Mouse (Mus musculus) G1E (cell line): ENCODE measurements around the gene Btbd9. TPM values are rescaled to one million over a fixed set of nuclear protein-coding genes. Genes with fewer than 3 reads are reported as not detected.

Experiments used
- ATAC-seq: 2 replicates; pipeline ENCODE4 v1.8.0; 2016; ENCODE audit warnings: mild to moderate bottlenecking; ENCODE audit not compliant: insufficient number of reproducible peaks, poor library complexity, low FRiP score, severe bottlenecking; ENCODE audit errors: extremely low read depth
- DNase-seq: peaks from one replicate; pipeline ENCODE4 v3.0.0; 2012; ENCODE audit warnings: low spot score
- H3K27me3 ChIP-seq: 2 replicates; pipeline ENCODE4 v1.6.1; 2012; ENCODE audit warnings: mild to moderate bottlenecking, low read length, inconsistent platforms; ENCODE audit not compliant: insufficient read depth
- H3K36me3 ChIP-seq: replicated peaks from 2 replicates; pipeline ENCODE3; 2012; ENCODE audit warnings: mild to moderate bottlenecking, inconsistent platforms
- H3K4me1 ChIP-seq: 2 replicates; pipeline ENCODE4 v1.6.1; 2012; ENCODE audit warnings: low read depth, low read length, inconsistent platforms, mixed read lengths; ENCODE audit not compliant: insufficient read depth
- H3K4me3 ChIP-seq: 2 replicates; pipeline ENCODE4 v1.5.1; 2012; ENCODE audit warnings: low read depth, mild to moderate bottlenecking, inconsistent platforms, low read length, moderate library complexity, mixed read lengths
- H3K9me3 ChIP-seq: replicated peaks from 2 replicates; pipeline ENCODE4 v1.6.1; 2012; ENCODE audit warnings: inconsistent platforms
- CTCF ChIP-seq: IDR thresholded peaks from 2 replicates; pipeline ENCODE4 v1.5.1; 2012; ENCODE audit warnings: low read depth, low read length, inconsistent platforms, mixed read lengths
- GATA1 ChIP-seq: IDR thresholded peaks from 2 replicates; pipeline ENCODE4 v1.6.1; 2012; ENCODE audit warnings: borderline replicate concordance, low read length, inconsistent platforms, mixed read lengths
- GATA2 ChIP-seq: IDR thresholded peaks from 2 replicates; pipeline ENCODE4 v1.6.1; 2012; ENCODE audit warnings: low read depth, low read length, inconsistent platforms, borderline replicate concordance
- POLR2AphosphoS5 ChIP-seq: IDR thresholded peaks from 2 replicates; pipeline ENCODE4 v1.6.1; 2012; ENCODE audit warnings: low read depth, low read length, inconsistent platforms; ENCODE audit not compliant: insufficient replicate concordance
- TAL1 ChIP-seq: conservative IDR thresholded peaks from 2 replicates; pipeline ENCODE4 v1.6.1; 2012; ENCODE audit warnings: low read depth, low read length, inconsistent platforms, mixed read lengths
- polyA plus RNA-seq: library from polyadenylated mRNA; stranded (reverse); fragments of >175 nt; gene quantifications from 2 replicates; pipeline ENCODE4 v1.2.3, GENCODE M21; 2012
- total RNA-seq, 2 experiments: library from RNA; stranded (forward) in 1 of 2; stranded (reverse) in 1 of 2; fragments of 200-1000 nt in 1 of 2; fragments of >200 nt in 1 of 2; fragmentation: Nextera tagmentation in 1 of 2; gene quantifications; 2 replicates each; pipeline ENCODE4 v1.2.3; 2014 to 2017

The Btbd9 gene
- total and polyA plus RNA-seq, 3 experiments, result 33.6 to 68.4 (median 57.5) TPM

DNA sequence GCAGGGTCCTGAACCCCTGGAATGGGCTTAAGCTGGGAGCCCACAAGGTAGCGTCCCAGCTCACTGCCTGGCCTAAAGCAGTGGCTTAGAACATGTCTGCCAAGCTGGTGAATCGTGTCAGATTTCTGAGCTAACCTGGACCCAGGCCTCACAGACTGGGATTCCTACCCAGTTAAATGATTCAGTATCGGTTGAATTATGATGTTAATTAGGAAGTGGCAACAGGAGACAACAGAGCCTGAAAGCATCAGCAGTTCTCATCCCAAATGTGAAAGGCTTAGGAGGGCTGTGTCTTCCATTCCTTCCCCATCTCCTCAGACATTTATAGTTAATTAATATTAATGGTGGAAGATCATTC is 314.3 kb downstream of the Btbd9 start:
- H3K27me3 ChIP-seq, result no peaks in the 10 kb centered on the region
- H3K9me3 ChIP-seq, result no peaks in the 10 kb centered on the region
- no peak overlapping the region for H3K4me3 ChIP-seq
- H3K36me3 ChIP-seq, result peaks cover 23% of the 10 kb centered on the region
- DNase-seq (no peak), ATAC-seq (no peak)
- TF ChIP-seq POLR2AphosphoS5 (no peak), TAL1 (no peak), GATA2 (no peak), GATA1 (no peak), CTCF (no peak)
- no peaks in the 10 kb centered on the region for H3K4me1 ChIP-seq

DNA sequence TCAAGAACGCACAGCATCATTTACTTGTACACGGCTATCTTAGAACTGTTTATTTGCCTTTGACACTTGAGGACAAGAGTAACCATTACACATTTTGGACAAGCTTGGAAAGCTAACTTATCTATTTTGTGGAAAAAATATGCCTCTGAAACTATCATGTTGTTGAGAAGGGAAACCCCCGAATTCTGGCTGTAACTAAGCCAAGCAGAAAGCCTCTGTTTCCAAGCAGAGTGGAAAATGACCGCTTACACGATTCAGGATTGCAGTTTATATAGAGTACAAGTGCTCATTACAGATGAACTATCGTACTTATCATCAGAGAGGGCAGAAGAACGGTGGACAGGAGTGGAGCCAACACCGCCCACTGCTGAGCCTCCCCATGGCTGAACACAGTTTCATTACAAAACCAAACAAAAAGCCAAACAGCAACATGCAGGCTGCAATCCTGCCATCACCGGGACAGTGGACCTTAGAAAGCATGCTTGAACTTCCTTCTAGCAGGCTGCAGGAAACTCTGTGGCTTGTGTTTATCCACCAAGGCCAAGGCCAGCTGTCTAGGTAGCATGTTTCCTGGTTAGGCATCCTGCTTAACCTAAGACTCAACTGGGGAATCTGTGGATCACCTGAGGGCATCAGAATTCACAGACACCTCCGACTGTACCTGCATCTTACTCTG is 314.8 kb downstream of the Btbd9 start:
- TF ChIP-seq CTCF, result no peak
- no peak for TF ChIP-seq GATA1
- TF ChIP-seq GATA2, result no peak
- TF ChIP-seq TAL1, result no peak
- TF ChIP-seq POLR2AphosphoS5, result no peak
- Histone ChIP-seq H3K9me3 (no peaks in the 10 kb centered on the region), H3K27me3 (no peaks in the 10 kb centered on the region), H3K36me3 (peaks cover 21% of the 10 kb centered on the region), H3K4me1 (no peaks in the 10 kb centered on the region), H3K4me3 (no peak overlapping the region)
- no peak for DNase-seq
- no peak for ATAC-seq

DNA sequence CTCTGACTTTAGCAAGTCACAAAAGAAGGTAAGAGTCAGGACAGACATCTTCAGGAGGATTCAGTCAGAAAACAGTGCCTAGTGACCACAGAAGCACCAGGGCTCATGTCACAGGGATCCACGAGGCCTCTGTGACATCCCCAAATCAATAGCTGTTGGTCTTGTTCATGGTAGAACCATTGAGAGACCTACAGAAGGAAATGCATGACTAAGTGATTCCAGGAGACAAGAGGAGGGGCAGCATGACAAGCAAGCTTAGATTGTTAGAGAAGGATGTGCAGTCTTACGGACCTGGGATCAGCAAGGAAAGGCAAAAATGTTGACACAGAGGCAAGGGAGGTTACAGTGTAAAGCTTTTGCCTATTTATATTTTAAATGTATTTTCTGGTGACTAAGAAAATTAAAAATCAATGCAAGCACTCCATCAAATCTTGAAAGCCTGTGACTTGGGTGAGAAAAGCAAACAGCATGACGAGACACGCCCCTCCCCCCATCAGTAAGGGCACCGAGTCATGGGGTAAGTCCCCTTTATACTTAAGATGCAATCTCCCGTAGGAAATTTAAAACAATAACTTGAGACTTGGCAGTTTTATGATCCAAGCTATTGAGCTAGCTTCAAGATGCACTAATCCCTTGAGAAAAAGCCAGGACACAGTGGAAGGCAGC is 315.5 kb downstream of the Btbd9 start:
- TF ChIP-seq CTCF (no peak), GATA2 (no peak), GATA1 (no peak), POLR2AphosphoS5 (no peak), TAL1 (no peak)
- DNase-seq (no peak), ATAC-seq (no peak)
- Histone ChIP-seq H3K4me1 (no peaks in the 10 kb centered on the region), H3K4me3 (no peak overlapping the region), H3K27me3 (no peaks in the 10 kb centered on the region), H3K9me3 (no peaks in the 10 kb centered on the region), H3K36me3 (peaks cover 24% of the 10 kb centered on the region)

DNA sequence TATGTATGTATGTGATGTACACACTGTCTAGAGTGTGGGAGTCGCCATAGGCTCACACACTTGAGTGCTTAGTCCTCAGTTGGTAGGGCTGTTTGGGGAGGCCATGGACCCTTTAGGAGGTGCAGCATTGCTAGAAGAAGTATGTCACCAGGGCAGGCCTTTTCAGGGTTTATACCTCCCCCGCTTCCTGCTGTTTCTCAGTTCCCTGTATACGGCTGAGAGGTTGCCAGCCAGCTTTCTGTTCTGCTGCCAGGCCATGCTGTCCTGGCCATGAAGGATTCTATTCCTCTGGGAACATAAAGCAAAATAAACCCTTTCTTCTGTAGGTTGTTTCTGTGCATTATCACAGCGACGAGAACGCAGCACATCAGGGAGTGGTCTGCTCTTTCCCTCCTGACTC is 316.4 kb downstream of the Btbd9 start:
- Histone ChIP-seq H3K9me3 (no peaks in the 10 kb centered on the region), H3K27me3 (no peaks in the 10 kb centered on the region), H3K4me3 (no peak overlapping the region), H3K4me1 (no peaks in the 10 kb centered on the region), H3K36me3 (peaks cover 30% of the 10 kb centered on the region)
- TF ChIP-seq POLR2AphosphoS5 (no peak), TAL1 (no peak), GATA1 (no peak), CTCF (no peak), GATA2 (no peak)
- no peak for DNase-seq
- no peak for ATAC-seq

DNA sequence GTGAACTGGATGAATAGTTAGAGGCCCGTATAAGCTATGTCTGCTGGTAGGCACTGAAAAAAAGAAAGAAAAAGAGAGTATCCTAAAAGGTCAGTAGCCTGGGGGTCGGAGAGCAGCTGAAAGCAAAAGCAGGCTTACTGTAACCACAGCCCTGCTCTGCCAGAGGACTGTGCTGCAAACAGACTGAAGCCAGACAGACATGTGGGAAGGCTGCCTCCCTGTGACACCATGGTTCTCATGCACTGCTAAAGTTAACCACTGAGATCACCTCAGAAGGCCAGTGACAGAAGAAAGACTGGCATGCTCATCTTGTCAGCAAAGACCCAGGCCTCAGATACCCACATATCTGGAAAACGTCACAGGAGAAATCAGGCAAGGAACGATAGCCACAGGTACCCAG is 317.8 kb downstream of the Btbd9 start:
- Histone ChIP-seq H3K4me1 (no peaks in the 10 kb centered on the region), H3K9me3 (no peaks in the 10 kb centered on the region), H3K4me3 (no peak overlapping the region), H3K27me3 (no peaks in the 10 kb centered on the region), H3K36me3 (peaks cover 35% of the 10 kb centered on the region)
- DNase-seq (no peak), ATAC-seq (no peak)
- TF ChIP-seq GATA2 (no peak), CTCF (no peak), POLR2AphosphoS5 (no peak), TAL1 (no peak), GATA1 (no peak)

DNA sequence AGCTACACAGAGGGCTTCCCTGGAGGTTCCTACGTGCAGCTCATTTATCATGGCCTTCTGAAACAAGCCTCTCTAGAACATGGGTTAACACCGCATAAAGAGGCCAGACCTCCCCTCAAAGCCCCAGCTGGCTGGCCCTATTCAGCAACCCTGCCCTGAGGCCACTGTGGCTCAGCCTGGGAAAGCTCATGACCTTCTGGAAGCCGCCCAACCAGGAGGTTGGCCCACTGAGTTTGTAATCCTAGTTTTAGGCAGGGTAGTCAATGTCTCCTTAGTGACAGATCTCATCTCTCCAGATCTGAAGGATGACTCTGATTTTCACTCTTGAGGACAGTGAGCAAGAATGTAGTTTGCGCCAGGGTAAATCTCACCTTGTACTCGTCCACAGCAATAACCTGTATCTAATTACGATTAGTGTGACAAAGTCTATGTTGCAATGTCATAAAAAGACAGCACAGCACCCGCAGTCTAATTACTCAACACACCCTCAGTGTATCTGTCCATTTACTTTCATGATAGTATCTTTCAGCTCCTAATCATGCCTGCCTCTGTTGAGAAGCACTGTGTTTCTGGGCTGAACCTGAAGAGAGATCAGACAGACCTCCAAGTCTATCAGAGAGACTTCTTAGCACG is 320.2 kb downstream of the Btbd9 start:
- no peak for ATAC-seq
- Histone ChIP-seq H3K4me3 (no peak overlapping the region), H3K4me1 (no peaks in the 10 kb centered on the region), H3K9me3 (no peaks in the 10 kb centered on the region), H3K27me3 (no peaks in the 10 kb centered on the region), H3K36me3 (peaks cover 35% of the 10 kb centered on the region)
- TF ChIP-seq POLR2AphosphoS5, result no peak
- no peak for TF ChIP-seq TAL1
- no peak for TF ChIP-seq GATA1
- no peak for TF ChIP-seq CTCF
- no peak for TF ChIP-seq GATA2
- DNase-seq, result no peak
